In genomic region chr5:63906149-63907093, GRCm38 (mm10) we compare ENCODE assay signal across 8 mouse cellular contexts.
DNase-seq lines count a peak whose midpoint lies in the region; ATAC-seq and TF ChIP-seq lines count a peak whose summit lies in the region.

No protein-coding gene starts in this region.

- WGBS in embryonic facial prominence, embryonic 14.5 days, result 39% methylated on average over 13 of the region's 13 CpGs
- WGBS in heart, embryonic 10.5 days, result 43% methylated on average over 13 of the region's 13 CpGs
- WGBS in kidney, postnatal 0 days, result 36% methylated on average over 13 of the region's 13 CpGs
- WGBS in liver, embryonic 11.5 days, result 41% methylated on average over 13 of the region's 13 CpGs

- peak; percentile 95 for TF ChIP-seq CTCF in kidney, postnatal 0 days (IDR thresholded peaks at IDR 0.05; ENCODE audit: low read depth)

- no peaks in the 10 kb centered on the region for H3K36me3 ChIP-seq in embryonic facial prominence, embryonic 14.5 days (ENCODE audit: control insufficient read depth, insufficient read depth, low read length)
- H3K36me3 ChIP-seq in heart, embryonic 10.5 days, result no peaks in the 10 kb centered on the region
- H3K36me3 ChIP-seq in kidney, postnatal 0 days (ENCODE audit: insufficient read depth, low read length), result no peaks in the 10 kb centered on the region
- H3K36me3 ChIP-seq in liver, embryonic 11.5 days (ENCODE audit: control insufficient read depth, insufficient read depth, low read length), result no peaks in the 10 kb centered on the region
- H3K36me3 ChIP-seq in splenic B cell, adult 2 months (ENCODE audit: control insufficient read depth, insufficient read depth, low read length, poor library complexity, severe bottlenecking), result no peaks in the 10 kb centered on the region

- ATAC-seq in embryonic facial prominence, embryonic 14.5 days (ENCODE audit: low read depth), result peak; percentile 83; the same call in 1 of the 2 replicates
- 0 out of 2 replicates have a peak, but pooled peaks have one; percentile 30 for ATAC-seq in kidney, postnatal 0 days (replicated peaks; ENCODE audit: low FRiP score, low read depth)
- peak; percentile 65; the same call in 1 of the 2 replicates for ATAC-seq in liver, embryonic 11.5 days (replicated peaks; ENCODE audit: low FRiP score)

- no peak overlapping the region for H3K4me3 ChIP-seq in embryonic facial prominence, embryonic 14.5 days (ENCODE audit: low read depth, low read length)
- H3K4me3 ChIP-seq in heart, embryonic 10.5 days, result no peak overlapping the region
- H3K4me3 ChIP-seq in kidney, postnatal 0 days (replicated peaks; ENCODE audit: low read depth, low read length), result no peak overlapping the region
- no peak overlapping the region for H3K4me3 ChIP-seq in liver, embryonic 11.5 days (ENCODE audit: low read depth, low read length)

- peak; percentile 79 for DNase-seq in 416B (ENCODE audit: low read depth)
- DNase-seq in adrenal gland, postnatal 4 days (ENCODE audit: low spot score in 2 of 2), result peak; percentile 63 to 71
- peak; percentile 81 for DNase-seq in embryonic facial prominence, embryonic 14.5 days (ENCODE audit: low spot score)
- DNase-seq in heart, embryonic 10.5 days (ENCODE audit: low spot score), result peak; percentile 80
- peak; percentile 87 for DNase-seq in kidney, postnatal 0 days (ENCODE audit: low spot score)
- DNase-seq in liver, embryonic 11.5 days (ENCODE audit: low spot score), result peak; percentile 75
- peak; percentile 89 for DNase-seq in naive thymus-derived CD4-positive, alpha-beta T cell, adult 2 months (ENCODE audit: low read depth)
- DNase-seq in splenic B cell, adult 2 months (ENCODE audit: low read depth, low spot score), result peak; percentile 91

- H3K9me3 ChIP-seq in embryonic facial prominence, embryonic 14.5 days (ENCODE audit: control insufficient read depth, low read length), result no peaks in the 10 kb centered on the region
- H3K9me3 ChIP-seq in heart, embryonic 10.5 days, result no peaks in the 10 kb centered on the region
- no peaks in the 10 kb centered on the region for H3K9me3 ChIP-seq in kidney, postnatal 0 days (replicated peaks; ENCODE audit: low read length)
- no peaks in the 10 kb centered on the region for H3K9me3 ChIP-seq in liver, embryonic 11.5 days (ENCODE audit: control insufficient read depth, low read length)

- no peak overlapping the region for H3K27ac ChIP-seq in embryonic facial prominence, embryonic 14.5 days (replicated peaks; ENCODE audit: low read depth, low read length)
- no peak overlapping the region for H3K27ac ChIP-seq in heart, embryonic 10.5 days
- no peak overlapping the region for H3K27ac ChIP-seq in kidney, postnatal 0 days
- no peak overlapping the region for H3K27ac ChIP-seq in liver, embryonic 11.5 days (ENCODE audit: low read depth, low read length)

- no peak overlapping the region for H3K4me2 ChIP-seq in embryonic facial prominence, embryonic 14.5 days (ENCODE audit: low read depth, low read length)
- no peak overlapping the region for H3K4me2 ChIP-seq in kidney, postnatal 0 days (ENCODE audit: low read length)
- H3K4me2 ChIP-seq in liver, embryonic 11.5 days, result no peak overlapping the region

- 0 out of 2 replicates have a peak, but pooled peaks cover 2% of the 10 kb centered on the region for H3K4me1 ChIP-seq in embryonic facial prominence, embryonic 14.5 days (ENCODE audit: control insufficient read depth, insufficient read depth, low read length)
- H3K4me1 ChIP-seq in heart, embryonic 10.5 days, result no peaks in the 10 kb centered on the region
- no peaks in the 10 kb centered on the region for H3K4me1 ChIP-seq in kidney, postnatal 0 days (replicated peaks; ENCODE audit: insufficient read depth, low read length)
- H3K4me1 ChIP-seq in liver, embryonic 11.5 days (replicated peaks; ENCODE audit: control insufficient read depth, insufficient read depth, low read length), result no peaks in the 10 kb centered on the region

- no peak overlapping the region for H3K9ac ChIP-seq in embryonic facial prominence, embryonic 14.5 days (ENCODE audit: low read depth, low read length)
- no peak overlapping the region for H3K9ac ChIP-seq in kidney, postnatal 0 days (ENCODE audit: low read depth, low read length)
- H3K9ac ChIP-seq in liver, embryonic 11.5 days (ENCODE audit: low read depth, low read length), result no peak overlapping the region

- no peaks in the 10 kb centered on the region for H3K27me3 ChIP-seq in embryonic facial prominence, embryonic 14.5 days (replicated peaks; ENCODE audit: control insufficient read depth, insufficient read depth, low read length)
- peaks cover 46% of the 10 kb centered on the region; the same call in 1 of the 2 replicates for H3K27me3 ChIP-seq in heart, embryonic 10.5 days (ENCODE audit: insufficient read depth, poor library complexity, severe bottlenecking)
- H3K27me3 ChIP-seq in kidney, postnatal 0 days (ENCODE audit: insufficient read depth, low read length), result no peaks in the 10 kb centered on the region
- no peaks in the 10 kb centered on the region for H3K27me3 ChIP-seq in liver, embryonic 11.5 days (replicated peaks; ENCODE audit: control insufficient read depth, insufficient read depth, low read length)
- no peaks in the 10 kb centered on the region for H3K27me3 ChIP-seq in splenic B cell, adult 2 months (ENCODE audit: control insufficient read depth, insufficient read depth, low read length, poor library complexity, severe bottlenecking)

Comparison
In these comparisons a context has a peak if more than half of its experiments do, and no peak if none do; other contexts are left out.
1. ATAC-seq: peak in every context shown above with its lines; median percentile 83 in embryonic facial prominence, embryonic 14.5 days; 65 in liver, embryonic 11.5 days; 30 in kidney, postnatal 0 days.